Comparison of ENCODE assay signal across 15 mouse cellular contexts in the genomic region with DNA sequence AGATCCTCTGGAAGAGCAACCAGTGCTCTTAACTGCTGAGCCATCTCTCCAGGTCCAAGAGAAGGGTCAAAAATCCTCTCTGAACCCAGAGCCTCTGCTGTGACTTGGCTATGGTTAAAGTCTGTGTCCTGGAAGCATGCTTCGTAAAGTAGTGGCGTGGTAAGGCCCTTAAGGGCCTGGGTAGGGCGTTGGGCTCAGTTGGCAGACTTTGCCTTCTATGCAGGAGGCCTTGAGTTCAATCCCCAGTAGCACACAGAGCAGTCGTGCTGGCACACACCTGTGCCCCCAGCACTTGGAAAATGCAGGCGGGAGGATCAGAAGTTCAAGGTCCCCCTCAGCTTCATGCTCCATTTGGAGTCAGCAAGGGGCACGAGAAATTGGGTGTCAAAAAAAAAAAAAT. TPM values are rescaled to one million over a fixed set of nuclear protein-coding genes. Genes with fewer than 3 reads are reported as not detected.
DNase-seq lines count a peak whose midpoint lies in the region; ATAC-seq and TF ChIP-seq lines count a peak whose summit lies in the region.
"Had no signal": no experiment of that assay in that cellular context is flagged by ENCODE, and none has a peak within 500 bp of the region (broad histone marks: within the 10 kb centered on the region; RNA-seq: fewer than 3 reads in every experiment).

No protein-coding gene starts in this region.

- H3K4me1 ChIP-seq in kidney, embryonic 15.5 days, result peaks cover 54% of the 10 kb centered on the region
- H3K4me1 ChIP-seq in spleen, adult 2 months (ENCODE audit: control insufficient read depth, insufficient read depth, insufficient read length), result peaks cover 60% of the 10 kb centered on the region; the same call in 1 of the 2 replicates
- peaks cover 34% of the 10 kb centered on the region for H3K4me1 ChIP-seq in olfactory bulb, adult 2 months (ENCODE audit: control insufficient read depth, insufficient read depth, low read length)

- no peak overlapping the region for H3K4me3 ChIP-seq in gastrocnemius, adult 2 months
- H3K4me3 ChIP-seq in kidney, embryonic 15.5 days (replicated peaks), result no peak overlapping the region
- H3K4me3 ChIP-seq in spleen, adult 2 months (ENCODE audit: extremely low read depth, insufficient read depth, insufficient read length), result no peak overlapping the region
- H3K4me3 ChIP-seq in olfactory bulb, adult 2 months (ENCODE audit: insufficient read depth, low read depth, low read length), result no peak overlapping the region
- H3K4me3 ChIP-seq: limb, embryonic 15.5 days had no signal

- TF ChIP-seq CTCF in gastrocnemius, adult 2 months (IDR thresholded peaks at IDR 0.05), result no peak
- no peak for TF ChIP-seq CTCF in spleen, adult 2 months (IDR thresholded peaks at IDR 0.05; ENCODE audit: extremely low read depth, insufficient read depth, insufficient read length, insufficient replicate concordance)
- TF ChIP-seq CTCF in olfactory bulb, adult 2 months (IDR thresholded peaks at IDR 0.05; ENCODE audit: insufficient read depth, low read depth, low read length), result no peak

- H3K9ac ChIP-seq in kidney, embryonic 15.5 days, result no peak overlapping the region
- H3K9ac ChIP-seq: limb, embryonic 15.5 days had no signal

- 83% methylated on average over 6 of the region's 6 CpGs for WGBS in kidney, embryonic 15.5 days
- 73% methylated on average over 6 of the region's 6 CpGs for whole genome bisulfite sequencing in spleen, adult 2 months
- 86% methylated on average over 6 of the region's 6 CpGs for WGBS in olfactory bulb, adult 2 months

- DNase-seq in gastrocnemius, adult 2 months, result no peak
- DNase-seq in gastrocnemius, postnatal 10 days, result no peak
- DNase-seq in kidney, postnatal 10 days, result no peak
- no peak for DNase-seq in spleen, adult 2 months (ENCODE audit: low read depth in 1 of 2, low spot score in 2 of 2)
- DNase-seq in spleen, postnatal 14 days (ENCODE audit: low spot score in 2 of 2), result no peak
- DNase-seq in right cerebral cortex, postnatal 36 days (ENCODE audit: low spot score in 2 of 2), result no peak
- DNase-seq: adrenal gland, adult 8-10 months; cerebellum, postnatal 36 days; right cerebral cortex, postnatal 4 days had no signal

- H3K36me3 ChIP-seq in kidney, embryonic 15.5 days, result no peaks in the 10 kb centered on the region
- no peaks in the 10 kb centered on the region for H3K36me3 ChIP-seq in spleen, adult 2 months (ENCODE audit: control insufficient read depth, insufficient read depth, low read length)
- H3K36me3 ChIP-seq: limb, embryonic 15.5 days had no signal

- intact Hi-C loops in gastrocnemius, adult 2 months (cut with DNase I), result no loop called here

- H3K4me2 ChIP-seq in kidney, embryonic 15.5 days, result no peak overlapping the region
- H3K4me2 ChIP-seq: limb, embryonic 15.5 days had no signal

- H3K9me3 ChIP-seq in kidney, embryonic 15.5 days (replicated peaks), result no peaks in the 10 kb centered on the region
- H3K9me3 ChIP-seq: limb, embryonic 15.5 days had no signal

- no peaks in the 10 kb centered on the region for H3K27me3 ChIP-seq in kidney, embryonic 15.5 days
- no peaks in the 10 kb centered on the region for H3K27me3 ChIP-seq in spleen, adult 2 months (ENCODE audit: control insufficient read depth, insufficient read depth, low read length)
- H3K27me3 ChIP-seq: limb, embryonic 15.5 days had no signal

- ATAC-seq in kidney, embryonic 15.5 days (replicated peaks; ENCODE audit: low FRiP score), result no peak
- ATAC-seq: forebrain, embryonic 14.5 days; midbrain, embryonic 16.5 days had no signal

- H3K27ac ChIP-seq in gastrocnemius, adult 2 months, result peak overlapping the region; percentile 100
- peak overlapping the region; percentile 34; the same call in 1 of the 2 replicates for H3K27ac ChIP-seq in kidney, embryonic 15.5 days
- H3K27ac ChIP-seq in spleen, adult 2 months (ENCODE audit: insufficient read depth, low read length), result peak overlapping the region; percentile 93
- H3K27ac ChIP-seq in olfactory bulb, adult 2 months (ENCODE audit: insufficient read depth, low read depth, low read length), result peak overlapping the region; percentile 93; the same call in 1 of the 2 replicates
- H3K27ac ChIP-seq: macrophage had no signal

- no peak for TF ChIP-seq POLR2A in spleen, adult 2 months (IDR thresholded peaks at IDR 0.05; ENCODE audit: low read depth, low read length)
- TF ChIP-seq POLR2A in olfactory bulb, adult 2 months (IDR thresholded peaks at IDR 0.05; ENCODE audit: insufficient read depth, low read depth, low read length), result no peak

RNA-seq across cellular contexts. Expression of a gene that starts 21.4 kb away (rescaled TPM):
- total RNA-seq in gastrocnemius, adult 2 months (2021), result 100 to 1,000 TPM in 1 of 2 experiments, 10 to 100 TPM in 1; 15.4 to 183 TPM
- total RNA-seq in gastrocnemius, postnatal 10 days (2021), result 10 to 100 TPM; 14.2 to 39.1 TPM
- 31.0 and 36.3 TPM in 2 replicates for polyA plus RNA-seq in kidney, embryonic 15.5 days (2015; fragmentation: Nextera tagmentation; extraction: Ambion mirVana)
- polyA plus RNA-seq in spleen, adult 2 months (2012; rRNA removed), result 152 and 168 TPM in 2 replicates
- polyA plus RNA-seq in olfactory bulb, adult 2 months (2012; ENCODE audit: insufficient read depth, insufficient read length, low replicate concordance, missing spikeins), result 264 TPM in 1 of 2 replicates, not detected in the other

RNA-seq across cellular contexts. Expression of a gene that starts 29.6 kb away (rescaled TPM):
- 10 to 100 TPM; 13.6 to 14.6 TPM for total RNA-seq in gastrocnemius, adult 2 months (2021)
- 10 to 100 TPM; 12.4 to 13.5 TPM for total RNA-seq in gastrocnemius, postnatal 10 days (2021)
- 48.7 and 50.6 TPM in 2 replicates for polyA plus RNA-seq in kidney, embryonic 15.5 days (2015; fragmentation: Nextera tagmentation; extraction: Ambion mirVana)
- polyA plus RNA-seq in spleen, adult 2 months (2012; rRNA removed), result 11.9 and 12.0 TPM in 2 replicates
- polyA plus RNA-seq in olfactory bulb, adult 2 months (2012; ENCODE audit: insufficient read depth, insufficient read length, low replicate concordance, missing spikeins), result not detected in 2 replicates

RNA-seq across cellular contexts. Expression of a gene that starts 29.9 kb away (rescaled TPM):
- total RNA-seq in gastrocnemius, adult 2 months (2021), result 10 to 100 TPM; 49.5 to 50.7 TPM
- 10 to 100 TPM; 39.7 to 40.1 TPM for total RNA-seq in gastrocnemius, postnatal 10 days (2021)
- polyA plus RNA-seq in kidney, embryonic 15.5 days (2015; fragmentation: Nextera tagmentation; extraction: Ambion mirVana), result 102 and 107 TPM in 2 replicates
- polyA plus RNA-seq in spleen, adult 2 months (2012; rRNA removed), result 55.4 and 62.1 TPM in 2 replicates
- not detected in 2 replicates for polyA plus RNA-seq in olfactory bulb, adult 2 months (2012; ENCODE audit: insufficient read depth, insufficient read length, low replicate concordance, missing spikeins)

Comparison
In these comparisons a context has a peak if more than half of its experiments do, and no peak if none do; other contexts are left out.
1. H3K27ac ChIP-seq: peak in every context shown above with its lines; median percentile 100 in gastrocnemius, adult 2 months; 93 in spleen, adult 2 months; 93 in olfactory bulb, adult 2 months; 34 in kidney, embryonic 15.5 days.
2. RNA of a gene that starts 29.6 kb away (polyA plus RNA-seq): 48.7 to 50.6 TPM in kidney, embryonic 15.5 days and 11.9 to 12.0 TPM in spleen, adult 2 months; not detected in olfactory bulb, adult 2 months; every median in the first group is over 10 times any median in the second.